Mouse (Mus musculus) MEL (cell line): Measurements from ENCODE around the gene Zfp827. TPM values are rescaled to one million over a fixed set of nuclear protein-coding genes. Genes with fewer than 3 reads are reported as not detected.

Experiments
- DNase-seq: peaks from one replicate; pipeline ENCODE4 v3.0.0; 2011; ENCODE audit warnings: low read depth, low spot score
- H3K27ac ChIP-seq: 2 replicates; pipeline ENCODE4 v1.5.1; 2012; ENCODE audit warnings: low read depth, mild to moderate bottlenecking, control low read depth, low read length, moderate library complexity; ENCODE audit not compliant: control insufficient read depth
- H3K27me3 ChIP-seq, 2 experiments: fragments of 150-350 bp in 1 of 2; sonication (generic) in 1 of 2; 2 replicates each; pipeline ENCODE4 v1.6.1; 2012; ENCODE audit warnings: low read length in 2 of 2, mild to moderate bottlenecking in 2 of 2, improper control_type of control experiment in 1 of 2, moderate library complexity in 1 of 2; ENCODE audit not compliant: insufficient read depth in 2 of 2, control insufficient read depth in 1 of 2
- H3K36me3 ChIP-seq, 2 experiments: 2 replicates each; pipeline ENCODE4 v1.6.1; 2012 to 2014; ENCODE audit warnings: low read length in 2 of 2, improper control_type of control experiment in 1 of 2, inconsistent platforms in 1 of 2, mild to moderate bottlenecking in 1 of 2; ENCODE audit not compliant: insufficient read depth in 2 of 2, control insufficient read depth in 1 of 2
- H3K4me1 ChIP-seq, 2 experiments: fragments of 150-350 bp in 1 of 2; sonication (generic) in 1 of 2; 2 replicates each; pipeline ENCODE4 v1.6.1; 2012; ENCODE audit warnings: low read length in 2 of 2, improper control_type of control experiment in 1 of 2, mild to moderate bottlenecking in 1 of 2; ENCODE audit not compliant: insufficient read depth in 2 of 2, control insufficient read depth in 1 of 2
- H3K4me3 ChIP-seq, 2 experiments: fragments of 150-350 bp in 1 of 2; sonication (generic) in 1 of 2; 2 replicates each; pipeline ENCODE4 v1.5.1; 2012; ENCODE audit warnings: low read depth in 2 of 2, low read length in 2 of 2, mild to moderate bottlenecking in 2 of 2, moderate library complexity in 2 of 2, control low read depth in 1 of 2, improper control_type of control experiment in 1 of 2; ENCODE audit not compliant: control insufficient read depth in 1 of 2, insufficient read depth in 1 of 2
- H3K79me2 ChIP-seq: 2 replicates; pipeline ENCODE4 v1.6.1; 2012; ENCODE audit warnings: mild to moderate bottlenecking, low read length, moderate library complexity; ENCODE audit not compliant: control insufficient read depth, poor library complexity, insufficient read depth
- H3K9ac ChIP-seq: 2 replicates; pipeline ENCODE4 v1.6.1; 2012; ENCODE audit warnings: low read depth, mild to moderate bottlenecking, control low read depth, low read length, moderate library complexity; ENCODE audit not compliant: control insufficient read depth, poor library complexity, severe bottlenecking
- H3K9me3 ChIP-seq: fragments of 150-350 bp; sonication (generic); replicated peaks from 2 replicates; pipeline ENCODE4 v1.6.1; 2012; ENCODE audit warnings: mild to moderate bottlenecking, low read length, improper control_type of control experiment, moderate library complexity; ENCODE audit not compliant: insufficient read depth
- BHLHE40 ChIP-seq: IDR thresholded peaks from 2 replicates; pipeline ENCODE4 v1.6.1; 2012; ENCODE audit warnings: low read depth, mild to moderate bottlenecking, inconsistent platforms, low read length, improper control_type of control experiment, borderline replicate concordance
- GABPA ChIP-seq: IDR thresholded peaks from 2 replicates; pipeline ENCODE4 v1.6.1; 2012; ENCODE audit warnings: low read depth, mild to moderate bottlenecking, inconsistent platforms, low read length, improper control_type of control experiment, moderate library complexity
- GATA1 ChIP-seq: IDR thresholded peaks from 2 replicates; pipeline ENCODE4 v1.6.1; 2011; ENCODE audit warnings: low read depth, low read length, improper control_type of control experiment
- HCFC1 ChIP-seq: IDR thresholded peaks from 2 replicates; pipeline ENCODE4 v1.6.1; 2012; ENCODE audit warnings: low read depth, mild to moderate bottlenecking, inconsistent platforms, low read length, improper control_type of control experiment, moderate library complexity
- KAT2A ChIP-seq: conservative IDR thresholded peaks from 2 replicates; pipeline ENCODE4 v1.6.1; 2012; ENCODE audit warnings: low read depth, low read length, improper control_type of control experiment, inconsistent platforms
- MAX ChIP-seq: IDR thresholded peaks from 2 replicates; pipeline ENCODE4 v1.6.1; 2011; ENCODE audit warnings: low read length, improper control_type of control experiment
- MAZ ChIP-seq: IDR thresholded peaks from 2 replicates; pipeline ENCODE4 v1.6.1; 2012; ENCODE audit warnings: low read depth, mild to moderate bottlenecking, inconsistent platforms, low read length, improper control_type of control experiment
- MXI1 ChIP-seq: IDR thresholded peaks from 2 replicates; pipeline ENCODE4 v1.6.1; 2011; ENCODE audit warnings: mild to moderate bottlenecking, low read depth, low read length, improper control_type of control experiment
- NELFE ChIP-seq: IDR thresholded peaks from 2 replicates; pipeline ENCODE4 v1.6.1; 2011; ENCODE audit warnings: low read depth, low read length, improper control_type of control experiment
- RCOR1 ChIP-seq: IDR thresholded peaks from 2 replicates; pipeline ENCODE4 v1.6.1; 2012; ENCODE audit warnings: low read depth, mild to moderate bottlenecking, inconsistent platforms, low read length, improper control_type of control experiment
- TBP ChIP-seq: IDR thresholded peaks from 2 replicates; pipeline ENCODE4 v1.8.0; 2011; ENCODE audit warnings: low read depth, low read length, improper control_type of control experiment
- TCF12 ChIP-seq: IDR thresholded peaks from 2 replicates; pipeline ENCODE4 v1.6.1; 2014; ENCODE audit warnings: low read depth, mild to moderate bottlenecking, inconsistent platforms, low read length, improper control_type of control experiment, moderate library complexity
- UBTF ChIP-seq: IDR thresholded peaks from 2 replicates; pipeline ENCODE4 v1.6.1; 2012; ENCODE audit warnings: low read depth, mild to moderate bottlenecking, inconsistent platforms, low read length, improper control_type of control experiment, moderate library complexity, borderline replicate concordance; ENCODE audit not compliant: insufficient read depth
- USF2 ChIP-seq, 2 experiments: IDR thresholded peaks; 2 replicates each; pipeline ENCODE4 v1.6.1; 2011 to 2012; ENCODE audit warnings: improper control_type of control experiment in 2 of 2, low read length in 2 of 2, borderline replicate concordance in 1 of 2, inconsistent platforms in 1 of 2, low read depth in 1 of 2, mild to moderate bottlenecking in 1 of 2; ENCODE audit not compliant: insufficient read depth in 1 of 2
- polyA plus RNA-seq, 2 experiments: library from polyadenylated mRNA; stranded (reverse) in 1 of 2; unstranded in 1 of 2; fragments of >175 nt in 1 of 2; fragments of >200 nt in 1 of 2; gene quantifications; 2 replicates each; pipeline versions ENCODE4 v1.2.1 to v1.2.4; 2012; ENCODE audit warnings: low replicate concordance in 2 of 2, low read depth in 1 of 2; ENCODE audit not compliant: insufficient read length in 2 of 2, insufficient read depth in 1 of 2, missing spikeins in 1 of 2
- total RNA-seq: library from RNA; depleted of rRNA; stranded (reverse); fragments of 300-350 nt; gene quantifications from 2 replicates; pipeline ENCODE4 v1.2.3, GENCODE M21; 2012

Gene Zfp827
- total and polyA plus RNA-seq, 3 experiments: not detected

- H3K9me3 ChIP-seq: no peaks in the 10 kb centered on the region
- no peaks in the 10 kb centered on the region for H3K79me2 ChIP-seq
- H3K27ac ChIP-seq: no peak overlapping the region
- no peaks in the 10 kb centered on the region for H3K4me1 ChIP-seq
- no peaks in the 10 kb centered on the region; a peak in 1 of 4 replicates for H3K27me3 ChIP-seq
- no peak overlapping the region for H3K9ac ChIP-seq
- no peak overlapping the region for H3K4me3 ChIP-seq
- TF ChIP-seq GATA1: no peak
- no peak for TF ChIP-seq UBTF
- no peaks in the 10 kb centered on the region for H3K36me3 ChIP-seq
- DNase-seq: no peak
These were observed 1.4 kb downstream of the Zfp827 start for GRCm38 (mm10) chr8:79029396-79030325.

- H3K27me3 ChIP-seq: no peaks in the 10 kb centered on the region; a peak in 1 of 4 replicates
- no peaks in the 10 kb centered on the region for H3K79me2 ChIP-seq
- TF ChIP-seq MAZ: no peak
- TF ChIP-seq TCF12: no peak
- no peak for TF ChIP-seq GABPA
- no peak for TF ChIP-seq RCOR1
- TF ChIP-seq, all 39 proteins: peak for 0
- Histone ChIP-seq H3K9ac (no peak overlapping the region), H3K4me1 (no peaks in the 10 kb centered on the region), H3K36me3 (no peaks in the 10 kb centered on the region), H3K4me3 (no peak overlapping the region), H3K9me3 (no peaks in the 10 kb centered on the region), H3K27ac (no peak overlapping the region)
- no peak for DNase-seq
These were observed 2.4 kb downstream of the Zfp827 start for GRCm38 (mm10) chr8:79030326-79031265.

DNA sequence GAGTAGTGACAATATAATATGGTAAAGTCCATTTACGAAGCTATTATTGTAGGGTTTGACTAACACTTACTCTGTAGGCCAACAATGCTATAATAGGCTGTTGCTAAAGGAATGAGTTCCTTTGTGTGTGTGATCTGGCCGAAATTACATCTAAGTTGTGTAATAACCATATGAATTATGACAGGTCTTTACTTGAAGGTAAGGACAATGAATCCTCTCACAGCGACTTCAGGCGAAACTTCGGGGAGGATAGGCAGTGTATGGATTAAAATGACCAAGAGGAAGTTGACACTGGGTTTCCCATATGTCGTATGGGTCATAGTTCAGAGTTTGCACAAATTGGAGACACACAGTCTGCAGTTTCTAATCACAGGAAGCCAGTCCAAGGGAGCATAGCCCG lies 9.3 kb downstream of the Zfp827 start:
- no peak for TF ChIP-seq GABPA
- TF ChIP-seq MXI1: no peak
- no peak for TF ChIP-seq MAX
- TF ChIP-seq HCFC1: no peak
- no peak for TF ChIP-seq NELFE
- no peak for TF ChIP-seq USF2 (IDR thresholded peaks at IDR 0.05; ENCODE audit: borderline replicate concordance in 1 of 2, insufficient read depth in 1 of 2, low read depth in 1 of 2, low read length in 2 of 2)
- TF ChIP-seq TBP: no peak
- no peak for TF ChIP-seq BHLHE40
- no peak for TF ChIP-seq KAT2A
- H3K36me3 ChIP-seq: no peaks in the 10 kb centered on the region
- no peaks in the 10 kb centered on the region for H3K4me1 ChIP-seq
- no peak overlapping the region for H3K4me3 ChIP-seq
- DNase-seq: no peak
- H3K27me3 ChIP-seq: no peaks in the 10 kb centered on the region
- H3K27ac ChIP-seq: no peak overlapping the region
- H3K9me3 ChIP-seq: no peaks in the 10 kb centered on the region
- H3K9ac ChIP-seq: no peak overlapping the region
- no peaks in the 10 kb centered on the region for H3K79me2 ChIP-seq
